Comparison of ENCODE assay signal across 15 mouse cellular contexts in the genomic region with DNA sequence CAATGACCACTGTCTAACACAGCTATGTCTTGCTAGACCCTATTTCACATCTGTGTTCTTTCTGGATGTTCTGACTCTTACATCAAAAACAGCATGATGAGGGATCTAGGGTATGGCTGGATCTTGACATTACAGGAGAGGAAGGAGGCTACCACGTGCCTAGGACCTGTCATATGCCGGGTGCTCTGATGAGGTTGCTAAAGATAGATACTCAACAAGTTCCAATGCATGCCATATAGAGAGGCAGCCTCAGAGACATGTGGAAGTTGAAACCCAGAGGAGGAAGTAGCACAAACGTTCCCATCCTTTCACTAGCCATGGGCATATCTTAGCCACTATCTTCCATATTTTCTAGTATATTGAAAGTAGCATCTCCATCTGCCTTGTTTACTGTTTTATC.
"Had no signal": no experiment of that assay in that cellular context is flagged by ENCODE, and none has a peak within 500 bp of the region (broad histone marks: within the 10 kb centered on the region; RNA-seq: fewer than 3 reads in every experiment).

No protein-coding gene starts in this region.

- H3K27me3 ChIP-seq: liver, embryonic 12.5 days; lung, embryonic 15.5 days; neural tube, embryonic 13.5 days had no signal

- H3K4me2 ChIP-seq: liver, embryonic 12.5 days; lung, embryonic 15.5 days; neural tube, embryonic 13.5 days had no signal

- H3K9me3 ChIP-seq: limb, embryonic 10.5 days; liver, embryonic 12.5 days; lung, embryonic 15.5 days; midbrain, embryonic 10.5 days; neural tube, embryonic 13.5 days had no signal

- ATAC-seq: intestine, postnatal 0 days; liver, embryonic 12.5 days; liver, postnatal 0 days had no signal

- DNase-seq: kidney, adult 8-10 months; kidney, postnatal 25 days; liver, postnatal 0 days; lung, postnatal 14 days; midbrain, embryonic 14.5 days; retina, postnatal 1 day; right cerebral cortex, postnatal 14 days; thymus, postnatal 36 days had no signal

- H3K27ac ChIP-seq: left cerebral cortex, adult 2 months; limb, embryonic 10.5 days; liver, embryonic 12.5 days; lung, embryonic 15.5 days; midbrain, embryonic 10.5 days; neural tube, embryonic 13.5 days had no signal

- H3K9ac ChIP-seq: liver, embryonic 12.5 days; liver, postnatal 0 days; lung, embryonic 15.5 days; neural tube, embryonic 13.5 days had no signal

- H3K4me1 ChIP-seq: liver, embryonic 12.5 days; lung, embryonic 15.5 days had no signal

- H3K36me3 ChIP-seq: limb, embryonic 10.5 days; liver, embryonic 12.5 days; lung, embryonic 15.5 days; midbrain, embryonic 10.5 days; neural tube, embryonic 13.5 days had no signal

- H3K4me3 ChIP-seq: left cerebral cortex, adult 2 months; limb, embryonic 10.5 days; liver, embryonic 12.5 days; lung, embryonic 15.5 days; midbrain, embryonic 10.5 days; neural tube, embryonic 13.5 days had no signal
